Mouse (Mus musculus) midbrain, postnatal 0 days (tissue): ENCODE data around the gene Smarcd3. TPM values are rescaled to one million over a fixed set of nuclear protein-coding genes. Genes with fewer than 3 reads are reported as not detected.

ENCODE experiments used
- ATAC-seq: fragments of 200-750 bp; cut with Nextera tagmentation; 2 replicates; pipeline ENCODE4 v1.8.0; 2017; ENCODE audit warnings: moderate number of reproducible peaks, mild to moderate bottlenecking, moderate TSS enrichment, moderate library complexity; ENCODE audit not compliant: low FRiP score
- DNase-seq: peaks from one replicate; pipeline ENCODE4 v3.0.0-alpha.2; 2015; ENCODE audit warnings: low spot score
- H3K27ac ChIP-seq: fragments of 300-500 bp; sonication (generic); 2 replicates; pipeline ENCODE4 v1.5.1; 2014; ENCODE audit warnings: low read depth, mild to moderate bottlenecking, low read length, mixed read lengths
- H3K27me3 ChIP-seq: fragments of 300-500 bp; sonication (generic); 2 replicates; pipeline ENCODE4 v1.6.1; 2014; ENCODE audit warnings: low read length, control low read depth, mixed read lengths; ENCODE audit not compliant: insufficient read depth
- H3K36me3 ChIP-seq: fragments of 300-500 bp; sonication (generic); 2 replicates; pipeline ENCODE4 v1.6.1; 2014; ENCODE audit warnings: low read length, control low read depth, mixed read lengths; ENCODE audit not compliant: insufficient read depth
- H3K4me1 ChIP-seq: fragments of 300-500 bp; sonication (generic); 2 replicates; pipeline ENCODE4 v1.6.1; 2014; ENCODE audit warnings: mild to moderate bottlenecking, control low read depth, antibody characterized with exemption, low read length, mixed read lengths; ENCODE audit not compliant: insufficient read depth
- H3K4me2 ChIP-seq: fragments of 300-500 bp; sonication (generic); 2 replicates; pipeline ENCODE4 v1.6.1; 2014; ENCODE audit warnings: low read depth, mild to moderate bottlenecking, low read length, mixed read lengths; ENCODE audit not compliant: poor library complexity, severe bottlenecking
- H3K4me3 ChIP-seq: fragments of 300-500 bp; sonication (generic); 2 replicates; pipeline ENCODE4 v1.5.1; 2014; ENCODE audit warnings: low read depth, mild to moderate bottlenecking, low read length, moderate library complexity
- H3K9ac ChIP-seq: fragments of 300-500 bp; sonication (generic); replicated peaks from 2 replicates; pipeline ENCODE4 v1.6.1; 2014; ENCODE audit warnings: mild to moderate bottlenecking, low read length, moderate library complexity, mixed read lengths; ENCODE audit not compliant: poor library complexity, severe bottlenecking
- H3K9me3 ChIP-seq: fragments of 300-500 bp; sonication (generic); 2 replicates; pipeline ENCODE4 v1.6.1; 2016; ENCODE audit warnings: low read length, control low read depth
- CTCF ChIP-seq: IDR thresholded peaks from 2 replicates; pipeline ENCODE4 v1.5.1; 2016; ENCODE audit warnings: antibody characterized with exemption, mild to moderate bottlenecking
- WGBS: fragments of 180-500 bp; shearing (Covaris S2); extraction: QIAGEN DNeasy Blood & Tissue Kit; methylation state at CpG from one replicate; pipeline ENCODE4 v1.1.7; 2014; 5-methylcytosine and 5-hydroxymethylcytosine counted together
- polyA plus RNA-seq: library from polyadenylated mRNA; unstranded; fragments of >200 nt; fragmentation: Nextera tagmentation; extraction: Ambion mirVana; gene quantifications from 2 replicates; pipeline ENCODE4 v1.2.1, GENCODE M21; 2015
- total RNA-seq: library from RNA; depleted of rRNA; stranded (reverse); fragments of >200 nt; gene quantifications from 2 replicates; pipeline ENCODE4 v1.2.3, GENCODE M21; 2014

Gene Smarcd3
- total and polyA plus RNA-seq, 2 experiments from 2014 or later = 189 to 279 TPM

DNA sequence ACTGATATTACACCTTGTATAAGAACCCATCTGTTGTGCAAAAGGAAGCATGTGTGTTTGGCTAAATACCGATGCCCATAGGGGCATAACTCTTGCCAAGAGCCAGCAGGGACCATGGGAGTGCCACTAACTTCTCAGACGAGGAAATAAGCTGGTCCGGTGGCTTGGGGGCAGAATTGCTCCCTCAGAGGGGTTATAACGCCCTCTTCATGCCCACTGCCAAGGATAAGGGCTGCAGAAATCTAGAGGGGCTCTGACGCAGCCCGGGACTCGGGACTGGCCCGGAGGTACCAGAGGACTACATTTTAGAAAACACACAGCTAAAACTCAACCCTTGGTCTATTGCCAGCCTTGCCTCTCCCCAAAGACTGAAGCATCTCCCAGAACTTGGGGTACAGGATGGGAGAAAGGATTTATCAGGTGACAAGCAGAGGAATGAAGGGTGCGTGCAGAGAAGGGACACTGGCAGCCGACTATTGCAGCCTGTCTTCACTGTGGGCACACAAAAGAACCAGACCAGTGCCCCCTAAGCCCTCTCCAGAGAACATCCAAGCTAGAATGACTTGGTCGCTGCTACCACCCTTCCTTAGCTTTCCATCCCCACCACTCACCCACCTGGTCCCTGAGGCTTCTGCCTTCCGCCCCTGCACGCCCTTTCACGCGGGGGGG lies 26.2 kb downstream of the Smarcd3 start:
- Histone ChIP-seq H3K9me3 (no peaks in the 10 kb centered on the region), H3K4me1 (peaks cover 42% of the 10 kb centered on the region; the same call in 1 of the 2 replicates), H3K9ac (peak overlapping the region; percentile 77), H3K36me3 (peaks cover 25% of the 10 kb centered on the region), H3K4me2 (peak overlapping the region; percentile 91), H3K27me3 (no peaks in the 10 kb centered on the region), H3K27ac (peak overlapping the region; percentile 80), H3K4me3 (peak overlapping the region; percentile 65)
- DNase-seq (peak; percentile 39), ATAC-seq (peak; percentile 9; the same call in 1 of the 2 replicates)
- TF ChIP-seq CTCF = no peak
- WGBS = 12% methylated on average over 15 of the region's 15 CpGs

DNA sequence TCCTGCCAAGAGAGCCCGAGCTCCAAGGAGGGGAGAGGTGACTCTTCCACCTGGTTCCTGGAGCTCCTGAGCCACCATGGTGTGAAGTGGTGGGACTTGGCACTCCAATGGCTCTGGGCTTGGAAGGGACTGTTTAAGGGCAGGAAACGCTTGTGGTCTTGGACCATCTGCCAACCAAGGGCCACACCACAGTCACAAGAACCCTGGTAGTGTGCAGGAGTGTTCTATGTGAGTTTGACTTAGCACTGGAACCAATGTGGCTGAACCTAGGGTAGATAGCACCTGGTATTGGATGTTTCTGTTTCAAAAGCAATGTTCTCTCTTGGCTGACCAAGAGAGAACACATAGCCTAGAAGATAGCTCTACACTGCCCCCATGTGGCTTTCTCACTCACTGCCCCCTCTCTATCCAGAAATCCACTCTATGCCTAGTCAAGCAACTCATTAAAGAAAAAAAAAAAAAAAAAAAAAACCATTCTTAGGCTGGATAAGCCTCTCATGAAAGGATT lies 26.9 kb downstream of the Smarcd3 start:
- WGBS = 44% methylated on average over 2 of the region's 2 CpGs

DNA sequence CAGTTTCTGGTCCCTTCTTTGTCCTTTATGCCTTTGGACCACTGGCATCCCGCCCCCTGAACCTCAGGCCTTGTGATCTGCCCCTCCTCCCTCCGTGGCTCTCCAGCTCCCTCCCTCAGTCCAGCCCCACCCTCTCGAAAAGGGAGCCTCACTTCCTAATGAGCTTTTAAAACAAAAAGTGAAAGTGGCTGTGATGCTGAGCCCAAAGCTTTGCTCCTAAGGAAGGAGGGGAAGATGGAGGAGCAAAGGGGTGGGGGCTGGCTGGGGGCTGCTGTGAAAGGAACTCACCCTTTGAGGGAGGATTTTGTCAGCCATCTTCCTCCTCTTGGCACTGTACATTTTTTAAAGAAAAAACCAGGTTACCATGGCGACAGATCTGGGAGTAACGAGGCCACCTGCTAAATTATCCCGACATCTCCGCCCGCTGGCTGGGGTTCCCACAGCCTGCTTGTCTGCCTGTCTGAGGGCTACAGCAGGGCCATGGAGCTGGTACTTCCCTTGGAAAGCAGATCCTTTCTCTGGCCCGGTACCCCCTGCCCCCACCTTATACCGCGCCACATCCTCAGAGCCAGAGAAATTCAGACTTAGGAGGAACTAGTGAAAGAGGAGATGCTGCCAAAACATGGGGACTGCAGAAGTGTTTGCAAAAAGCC lies 27.6 kb downstream of the Smarcd3 start:
- H3K9me3 ChIP-seq = no peaks in the 10 kb centered on the region
- peaks cover 34% of the 10 kb centered on the region; the same call in 1 of the 2 replicates for H3K4me1 ChIP-seq
- H3K27me3 ChIP-seq = no peaks in the 10 kb centered on the region
- no peak for TF ChIP-seq CTCF
- peak overlapping the region; percentile 23 for H3K4me3 ChIP-seq
- peak; percentile 55 for ATAC-seq
- peak overlapping the region; percentile 91 for H3K27ac ChIP-seq
- H3K9ac ChIP-seq = peak overlapping the region; percentile 54
- peaks cover 37% of the 10 kb centered on the region for H3K36me3 ChIP-seq
- 2% methylated on average over 11 of the region's 11 CpGs for WGBS
- peak; percentile 81 for DNase-seq
- H3K4me2 ChIP-seq = peak overlapping the region; percentile 53

More for the DNA sequence above, 26.9 kb downstream of the Smarcd3 start:
- peak overlapping the region; percentile 91 for H3K27ac ChIP-seq
- no peaks in the 10 kb centered on the region for H3K9me3 ChIP-seq
- peaks cover 36% of the 10 kb centered on the region; the same call in 1 of the 2 replicates for H3K4me1 ChIP-seq
- peak overlapping the region; percentile 54 for H3K9ac ChIP-seq
- peak; percentile 79 for TF ChIP-seq CTCF
- no peaks in the 10 kb centered on the region for H3K27me3 ChIP-seq
- peak overlapping the region; percentile 53 for H3K4me2 ChIP-seq
- peak overlapping the region; percentile 23; the same call in 1 of the 2 replicates for H3K4me3 ChIP-seq
- H3K36me3 ChIP-seq = peaks cover 32% of the 10 kb centered on the region
- ATAC-seq = peak; percentile 44
- peak; percentile 93 for DNase-seq

DNA sequence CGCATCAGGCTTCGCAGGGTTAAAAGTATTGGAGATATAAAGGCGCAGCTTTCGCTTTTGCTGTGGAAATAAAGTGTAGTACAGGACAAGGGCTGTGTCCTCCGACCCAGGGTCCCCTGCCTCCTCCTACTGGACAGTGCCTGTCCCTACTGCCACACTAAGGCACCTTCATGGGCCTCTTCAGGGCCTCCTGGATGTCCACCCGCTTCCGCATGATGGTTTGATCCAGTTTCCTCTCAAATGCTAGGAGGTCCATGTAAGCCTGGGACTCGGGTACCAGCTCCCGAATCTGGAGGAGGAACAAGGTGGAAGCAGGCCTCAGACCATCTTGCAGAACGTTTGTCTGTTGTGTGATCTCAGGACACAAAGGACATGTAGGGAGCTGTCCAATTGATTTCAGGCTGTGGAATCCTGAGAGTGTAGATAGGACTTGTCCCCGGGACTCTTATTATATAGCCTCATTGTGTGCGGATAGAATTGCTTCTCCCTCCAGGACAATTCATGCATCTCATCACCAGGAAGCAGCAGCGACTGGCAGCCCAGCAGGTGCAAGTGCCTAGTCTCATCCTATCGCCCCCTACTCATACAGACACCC lies 28.3 kb downstream of the Smarcd3 start:
- DNase-seq (no peak), ATAC-seq (no peak)
- peaks cover 44% of the 10 kb centered on the region for H3K36me3 ChIP-seq
- H3K4me1 ChIP-seq = peaks cover 31% of the 10 kb centered on the region; the same call in 1 of the 2 replicates
- no peak overlapping the region for H3K4me3 ChIP-seq
- peak overlapping the region; percentile 54 for H3K9ac ChIP-seq
- peak overlapping the region; percentile 53 for H3K4me2 ChIP-seq
- peak; percentile 32 for TF ChIP-seq CTCF
- H3K9me3 ChIP-seq = no peaks in the 10 kb centered on the region
- H3K27me3 ChIP-seq = no peaks in the 10 kb centered on the region
- H3K27ac ChIP-seq = peak overlapping the region; percentile 91
- 30% methylated on average over 14 of the region's 14 CpGs for WGBS

DNA sequence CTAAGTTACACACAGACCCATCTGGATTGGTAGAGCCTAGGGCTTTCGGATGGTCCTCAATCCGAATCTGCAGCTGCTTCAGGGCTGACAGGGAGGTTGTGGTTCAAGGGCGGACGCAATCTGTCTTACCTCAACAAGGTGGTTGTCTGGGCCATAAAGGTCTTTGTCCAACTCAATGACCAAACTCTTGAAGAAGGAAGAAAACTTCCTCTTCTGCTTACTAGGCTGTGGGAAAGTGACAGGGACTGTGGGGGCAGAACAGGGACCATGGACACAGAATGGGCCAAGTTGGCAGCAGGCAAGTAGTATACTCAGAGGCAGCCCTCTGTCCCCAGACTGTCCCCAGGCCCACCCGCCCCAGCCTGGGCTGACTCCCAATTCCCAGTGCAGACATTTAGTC lies 28.9 kb downstream of the Smarcd3 start:
- 92% methylated on average over 5 of the region's 5 CpGs for WGBS
- Histone ChIP-seq H3K36me3 (peaks cover 45% of the 10 kb centered on the region), H3K4me3 (no peak overlapping the region), H3K9ac (peak overlapping the region; percentile 54), H3K4me2 (no peak overlapping the region), H3K4me1 (peaks cover 26% of the 10 kb centered on the region; the same call in 1 of the 2 replicates), H3K27me3 (no peaks in the 10 kb centered on the region), H3K9me3 (no peaks in the 10 kb centered on the region), H3K27ac (peak overlapping the region; percentile 91; the same call in 1 of the 2 replicates)
- no peak for DNase-seq
- ATAC-seq = no peak
- TF ChIP-seq CTCF = no peak
